Mouse (Mus musculus) intestine, postnatal 0 days (tissue): ENCODE results near the gene H2-K1. TPM values are rescaled to one million over a fixed set of nuclear protein-coding genes. Genes with fewer than 3 reads are reported as not detected.
A peak's percentile ranks its signal among the peaks of the same experiment; 100 is the strongest.

Experiments used
- ATAC-seq: fragments of 200-750 bp; cut with Nextera tagmentation; 2 replicates; pipeline ENCODE4 v1.8.0; 2017; ENCODE audit warnings: mild to moderate bottlenecking, moderate TSS enrichment, moderate library complexity
- H3K27ac ChIP-seq: fragments of 300-500 bp; sonication (generic); 2 replicates; pipeline ENCODE4 v1.5.1; 2014; ENCODE audit warnings: mild to moderate bottlenecking, low read depth, low read length, moderate library complexity
- H3K27me3 ChIP-seq: fragments of 300-500 bp; sonication (generic); replicated peaks from 2 replicates; pipeline ENCODE4 v1.6.1; 2014; ENCODE audit warnings: low read length, mixed read lengths; ENCODE audit not compliant: control insufficient read depth, insufficient read depth
- H3K36me3 ChIP-seq: fragments of 300-500 bp; sonication (generic); 2 replicates; pipeline ENCODE4 v1.6.1; 2014; ENCODE audit warnings: mild to moderate bottlenecking, moderate library complexity; ENCODE audit not compliant: control insufficient read depth, insufficient read depth
- H3K4me1 ChIP-seq: fragments of 300-500 bp; sonication (generic); replicated peaks from 2 replicates; pipeline ENCODE4 v1.6.1; 2014; ENCODE audit warnings: antibody characterized with exemption, low read length, mixed read lengths; ENCODE audit not compliant: control insufficient read depth, insufficient read depth
- H3K4me2 ChIP-seq: fragments of 300-500 bp; sonication (generic); replicated peaks from 2 replicates; pipeline ENCODE4 v1.6.1; 2014; ENCODE audit warnings: low read depth, mild to moderate bottlenecking, moderate library complexity
- H3K4me3 ChIP-seq: fragments of 300-500 bp; sonication (generic); 2 replicates; pipeline ENCODE4 v1.5.1; 2014; ENCODE audit warnings: low read depth, low read length
- H3K9ac ChIP-seq: fragments of 300-500 bp; sonication (generic); 2 replicates; pipeline ENCODE4 v1.6.1; 2014; ENCODE audit warnings: mild to moderate bottlenecking, low read depth, low read length
- H3K9me3 ChIP-seq: fragments of 300-500 bp; sonication (generic); 2 replicates; pipeline ENCODE4 v1.6.1; 2016; ENCODE audit warnings: mixed run types; ENCODE audit not compliant: control insufficient read depth
- CTCF ChIP-seq: sonication (generic); IDR thresholded peaks from 2 replicates; pipeline ENCODE4 v1.5.1; 2016; ENCODE audit warnings: low read depth, mild to moderate bottlenecking, control low read depth, antibody characterized with exemption, moderate library complexity
- WGBS: fragments of 180-500 bp; shearing (Covaris S2); extraction: QIAGEN DNeasy Blood & Tissue Kit; methylation state at CpG from one replicate; pipeline ENCODE4 v1.1.7; 2014; 5-methylcytosine and 5-hydroxymethylcytosine counted together
- microRNA counts: library from miRNA; unstranded; fragments of <30 nt; microRNA quantifications from one replicate; lab custom pipeline; 2016
- microRNA-seq: library from miRNA; unstranded; fragments of <30 nt; microRNA quantifications from one replicate; pipeline ENCODE4, GENCODE M21; 2016
- polyA plus RNA-seq: library from polyadenylated mRNA; unstranded; fragments of >200 nt; fragmentation: Nextera tagmentation; extraction: Ambion mirVana; gene quantifications from 2 replicates; pipeline ENCODE4 v1.2.1, GENCODE M21; 2015

H2-K1 gene
- polyA plus RNA-seq, 1 experiment from 2014 or later = 933 TPM

- Histone ChIP-seq H3K9me3 (no peaks in the 10 kb centered on the region), H3K4me1 (no peaks in the 10 kb centered on the region; the same call in 1 of the 2 replicates), H3K4me2 (peak overlapping the region; percentile 95), H3K36me3 (peaks cover 33% of the 10 kb centered on the region), H3K4me3 (0 out of 2 replicates have a peak overlapping the region, but pooled peaks have one; percentile 51), H3K27ac (peak overlapping the region; percentile 80), H3K27me3 (no peaks in the 10 kb centered on the region), H3K9ac (no peak overlapping the region)
- 40% methylated on average over 19 of the region's 19 CpGs for WGBS
- ATAC-seq = peak; percentile 72
- TF ChIP-seq CTCF = 0 out of 2 replicates have a peak, but pooled peaks have one; percentile 2
These were observed 51.1 kb downstream of the H2-K1 start for GRCm38 (mm10) chr17:33948905-33949537.

- peaks cover 38% of the 10 kb centered on the region for H3K36me3 ChIP-seq
- ATAC-seq = no peak
- WGBS = 75% methylated on average over 22 of the region's 22 CpGs
- no peaks in the 10 kb centered on the region; the same call in 1 of the 2 replicates for H3K4me1 ChIP-seq
- H3K4me3 ChIP-seq = no peak overlapping the region
- no peak overlapping the region for H3K27ac ChIP-seq
- peak overlapping the region; percentile 95 for H3K4me2 ChIP-seq
- TF ChIP-seq CTCF = no peak
- H3K9me3 ChIP-seq = no peaks in the 10 kb centered on the region
- no peaks in the 10 kb centered on the region for H3K27me3 ChIP-seq
- H3K9ac ChIP-seq = no peak overlapping the region
These were observed 51.9 kb downstream of the H2-K1 start for GRCm38 (mm10) chr17:33948090-33948904.

DNA sequence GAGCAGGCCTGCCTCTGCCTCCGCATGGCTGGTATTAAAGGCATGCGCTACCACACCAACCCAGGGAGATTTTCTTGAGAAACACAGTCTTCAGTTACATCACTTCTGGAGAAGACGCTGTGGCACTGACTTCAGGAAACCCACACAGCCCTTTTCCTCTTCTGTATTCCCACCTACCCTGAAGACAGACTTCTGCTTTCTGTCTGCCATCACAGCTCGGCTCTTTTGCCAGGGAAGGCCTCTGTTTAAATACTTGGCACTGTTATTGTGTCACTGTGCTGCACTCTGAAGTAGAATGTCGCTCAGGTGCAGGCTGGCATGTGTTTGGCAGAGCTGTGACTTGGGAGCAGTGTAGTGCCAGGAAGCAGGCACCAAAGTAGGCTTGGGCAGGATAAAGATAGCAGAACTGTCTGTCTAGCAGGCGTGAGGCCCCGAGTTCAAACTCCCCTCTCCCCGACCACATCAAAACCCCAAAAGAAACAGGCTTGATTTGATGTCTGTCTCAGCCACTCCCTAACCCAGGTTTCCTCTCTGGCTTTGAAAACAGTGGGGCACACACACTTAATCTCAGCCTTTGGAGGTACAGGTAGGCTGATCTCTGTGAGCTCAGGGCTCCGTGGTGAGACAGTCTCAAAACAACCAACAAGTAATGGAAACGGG is 52.6 kb downstream of the H2-K1 start:
- ATAC-seq = no peak
- WGBS = 80% methylated on average over 10 of the region's 10 CpGs

More for the DNA sequence above, 52.6 kb downstream of the H2-K1 start:
- no peaks in the 10 kb centered on the region; the same call in 1 of the 2 replicates for H3K4me1 ChIP-seq
- H3K36me3 ChIP-seq = peaks cover 37% of the 10 kb centered on the region
- H3K4me3 ChIP-seq = no peak overlapping the region
- H3K9me3 ChIP-seq = no peaks in the 10 kb centered on the region
- no peak overlapping the region for H3K9ac ChIP-seq
- TF ChIP-seq CTCF = no peak
- no peak overlapping the region for H3K4me2 ChIP-seq
- no peak overlapping the region for H3K27ac ChIP-seq
- H3K27me3 ChIP-seq = no peaks in the 10 kb centered on the region

MicroRNAs encoded within 50 kb of the gene (microRNA counts, 519-probe panel; counts per million panel counts)
- not detected for microRNA mmu-miR-219 (lab: Ali Mortazavi, UCI)

Small RNA genes lying within 50 kb of the gene (microRNA-seq; reads per million reads assigned to microRNA genes)
- gene Mir219a-1 (not detected), gene Mir219c (not detected)

Other genes with a start within 250 kb of the H2-K1 start
- gene Rab11b, start 239.8 kb downstream of the H2-K1 start, polyA plus RNA-seq = 157 and 160 TPM in 2 replicates
- gene Angptl4, start 218.5 kb downstream of the H2-K1 start, polyA plus RNA-seq = 26.7 and 33.5 TPM in 2 replicates
- gene Kank3, start 189.8 kb downstream of the H2-K1 start, polyA plus RNA-seq = 14.8 and 14.9 TPM in 2 replicates
- gene Rps28, start 175.8 kb downstream of the H2-K1 start, polyA plus RNA-seq = 831 and 858 TPM in 2 replicates
- 503 and 513 TPM in 2 replicates for gene Ndufa7, start 175.8 kb downstream of the H2-K1 start, polyA plus RNA-seq
- 16.8 and 17.6 TPM in 2 replicates for gene Cd320, start 157.3 kb downstream of the H2-K1 start, polyA plus RNA-seq
- not detected in 2 replicates for gene Gm7029, start 126.5 kb downstream of the H2-K1 start, polyA plus RNA-seq
- 1.7 and 1.9 TPM in 2 replicates for gene Kifc1, start 109.7 kb downstream of the H2-K1 start, polyA plus RNA-seq
- gene Platr17, start 95.2 kb downstream of the H2-K1 start, polyA plus RNA-seq = 0.25 and 0.31 TPM in 2 replicates
- 20.6 and 22.6 TPM in 2 replicates for gene Daxx, start 90.9 kb downstream of the H2-K1 start, polyA plus RNA-seq
- 102 and 110 TPM in 2 replicates for gene Tapbp, start 84.4 kb downstream of the H2-K1 start, polyA plus RNA-seq
- gene Zbtb22, start 84.4 kb downstream of the H2-K1 start, polyA plus RNA-seq = 11.1 and 12.9 TPM in 2 replicates
- gene Rgl2, start 70.8 kb downstream of the H2-K1 start, polyA plus RNA-seq = 10.8 and 11.6 TPM in 2 replicates
- 111 and 116 TPM in 2 replicates for gene Pfdn6, start 60.0 kb downstream of the H2-K1 start, polyA plus RNA-seq
- 10.6 and 11.2 TPM in 2 replicates for gene Wdr46, start 59.7 kb downstream of the H2-K1 start, polyA plus RNA-seq
- 14.0 and 15.0 TPM in 2 replicates for gene B3galt4, start 48.9 kb downstream of the H2-K1 start, polyA plus RNA-seq
- 23.5 and 25.5 TPM in 2 replicates for gene Vps52, start 44.5 kb downstream of the H2-K1 start, polyA plus RNA-seq
- gene Rps18, start 44.3 kb downstream of the H2-K1 start, polyA plus RNA-seq = 1,060 and 1,067 TPM in 2 replicates
- 9.1 and 10.1 TPM in 2 replicates for gene Ring1, start 24.3 kb upstream of the H2-K1 start, polyA plus RNA-seq
- 59.8 and 67.1 TPM in 2 replicates for gene H2-Ke6, start 27.7 kb upstream of the H2-K1 start, polyA plus RNA-seq
- 99.1 and 99.5 TPM in 2 replicates for gene Slc39a7, start 31.3 kb upstream of the H2-K1 start, polyA plus RNA-seq
- gene Rxrb, start 31.5 kb upstream of the H2-K1 start, polyA plus RNA-seq = 19.5 and 22.1 TPM in 2 replicates
- 0.13 and 0.21 TPM in 2 replicates for gene Col11a2, start 39.1 kb upstream of the H2-K1 start, polyA plus RNA-seq
- 0.25 and 0.90 TPM in 2 replicates for gene H2-Oa, start 92.0 kb upstream of the H2-K1 start, polyA plus RNA-seq
- 15.2 and 16.7 TPM in 2 replicates for gene H2-DMa, start 119.2 kb upstream of the H2-K1 start, polyA plus RNA-seq
- gene Brd2, start 122.3 kb upstream of the H2-K1 start, polyA plus RNA-seq = 51.8 and 60.0 TPM in 2 replicates
- 0.97 and 0.98 TPM in 2 replicates for gene H2-DMb2, start 143.0 kb upstream of the H2-K1 start, polyA plus RNA-seq
- 5.1 and 6.4 TPM in 2 replicates for gene H2-DMb1, start 152.7 kb upstream of the H2-K1 start, polyA plus RNA-seq
- 14.1 and 15.0 TPM in 2 replicates for gene Tap1, start 187.2 kb upstream of the H2-K1 start, polyA plus RNA-seq
- gene Psmb9, start 187.4 kb upstream of the H2-K1 start, polyA plus RNA-seq = 36.8 and 37.7 TPM in 2 replicates
- gene Psmb8, start 197.4 kb upstream of the H2-K1 start, polyA plus RNA-seq = 82.4 and 86.4 TPM in 2 replicates
- gene Tap2, start 203.2 kb upstream of the H2-K1 start, polyA plus RNA-seq = 11.2 and 13.0 TPM in 2 replicates
- 0.17 and 0.30 TPM in 2 replicates for gene H2-Ob, start 238.6 kb upstream of the H2-K1 start, polyA plus RNA-seq